Mouse (Mus musculus): Measurements from ENCODE around the gene Nbeal1. TPM values are rescaled to one million over a fixed set of nuclear protein-coding genes. Genes with fewer than 3 reads are reported as not detected.

The Nbeal1 gene
- polyA plus RNA-seq, 1 experiment from 2014 or later, result 12.3 TPM

- WGBS, result 92% methylated on average over 5 of the region's 5 CpGs
- H3K36me3 ChIP-seq (replicated peaks), result peaks cover 15% of the 10 kb centered on the region
- no peak overlapping the region for H3K4me2 ChIP-seq
- no peak overlapping the region for H3K9ac ChIP-seq
- 0 out of 2 replicates have a peak, but pooled peaks cover 4% of the 10 kb centered on the region for H3K9me3 ChIP-seq
- no peaks in the 10 kb centered on the region for H3K27me3 ChIP-seq
- H3K4me1 ChIP-seq, result no peaks in the 10 kb centered on the region
- H3K27ac ChIP-seq, result no peak overlapping the region
- ATAC-seq (ENCODE audit: low FRiP score), result no peak
- H3K4me3 ChIP-seq (replicated peaks), result no peak overlapping the region
Observed at GRCm38 (mm10) chr1:60352786-60353185, 172.4 kb downstream of the Nbeal1 start.

GRCm38 (mm10) chr1:60361626-60362025 is 181.2 kb downstream of the Nbeal1 start:
- Histone ChIP-seq H3K4me3 (replicated peaks) (no peak overlapping the region), H3K9ac (no peak overlapping the region), H3K36me3 (replicated peaks) (peaks cover 21% of the 10 kb centered on the region), H3K4me2 (no peak overlapping the region), H3K27ac (no peak overlapping the region), H3K9me3 (no peaks in the 10 kb centered on the region), H3K27me3 (no peaks in the 10 kb centered on the region), H3K4me1 (no peaks in the 10 kb centered on the region)
- WGBS, result 90% methylated on average over 1 of the region's 1 CpGs
- no peak for ATAC-seq (ENCODE audit: low FRiP score)

- no peak overlapping the region for H3K4me3 ChIP-seq (replicated peaks)
- WGBS, result 94% methylated on average over 1 of the region's 1 CpGs
- H3K9me3 ChIP-seq, result no peaks in the 10 kb centered on the region
- peaks cover 39% of the 10 kb centered on the region for H3K36me3 ChIP-seq (replicated peaks)
- no peak overlapping the region for H3K9ac ChIP-seq
- no peak overlapping the region for H3K27ac ChIP-seq
- no peaks in the 10 kb centered on the region for H3K4me1 ChIP-seq
- H3K4me2 ChIP-seq, result no peak overlapping the region
- H3K27me3 ChIP-seq, result no peaks in the 10 kb centered on the region
- ATAC-seq (ENCODE audit: low FRiP score), result no peak
Observed at GRCm38 (mm10) chr1:60376556-60376955, 196.2 kb downstream of the Nbeal1 start.

GRCm38 (mm10) chr1:60381910-60382309 is 201.5 kb downstream of the Nbeal1 start:
- H3K4me1 ChIP-seq, result no peaks in the 10 kb centered on the region
- H3K36me3 ChIP-seq (replicated peaks), result peaks cover 35% of the 10 kb centered on the region
- no peak for ATAC-seq (ENCODE audit: low FRiP score)
- no peak overlapping the region for H3K9ac ChIP-seq
- H3K9me3 ChIP-seq, result no peaks in the 10 kb centered on the region
- WGBS, result 92% methylated on average over 3 of the region's 3 CpGs
- no peak overlapping the region for H3K4me3 ChIP-seq (replicated peaks)
- H3K4me2 ChIP-seq, result no peak overlapping the region
- H3K27me3 ChIP-seq, result no peaks in the 10 kb centered on the region
- H3K27ac ChIP-seq, result no peak overlapping the region

Other genes starting within 250 kb of the Nbeal1 start
- 5.5 and 6.2 TPM in 2 replicates for gene Ica1l, start 137.4 kb upstream of the Nbeal1 start, polyA plus RNA-seq (2016; fragmentation: Nextera tagmentation; extraction: Ambion mirVana)
- gene Carf, start 82.4 kb upstream of the Nbeal1 start, polyA plus RNA-seq (2016; fragmentation: Nextera tagmentation; extraction: Ambion mirVana), result 6.5 and 7.0 TPM in 2 replicates
- gene Wdr12, start 82.0 kb upstream of the Nbeal1 start, polyA plus RNA-seq (2016; fragmentation: Nextera tagmentation; extraction: Ambion mirVana), result 48.5 and 56.8 TPM in 2 replicates
- gene Cyp20a1, start 162.7 kb downstream of the Nbeal1 start, polyA plus RNA-seq (2016; fragmentation: Nextera tagmentation; extraction: Ambion mirVana), result 18.9 and 19.3 TPM in 2 replicates
- gene Abi2, start 229.0 kb downstream of the Nbeal1 start, polyA plus RNA-seq (2016; fragmentation: Nextera tagmentation; extraction: Ambion mirVana), result 65.3 and 76.0 TPM in 2 replicates